Mouse (Mus musculus) limb, embryonic 12.5 days (tissue): ENCODE measurements around the gene 1500009L16Rik. TPM values are rescaled to one million over a fixed set of nuclear protein-coding genes. Genes with fewer than 3 reads are reported as not detected.
A peak's percentile ranks its signal among the peaks of the same experiment; 100 is the strongest.

Source experiments
- ATAC-seq: fragments of 200-750 bp; cut with Nextera tagmentation; 2 replicates; pipeline ENCODE4 v1.8.0; 2017; ENCODE audit warnings: low read depth, moderate TSS enrichment; ENCODE audit not compliant: insufficient number of reproducible peaks, insufficient read depth, low FRiP score, low TSS enrichment
- H3K27ac ChIP-seq: fragments of 300-500 bp; sonication (generic); 2 replicates; pipeline ENCODE4 v1.5.1; 2016; ENCODE audit warnings: mild to moderate bottlenecking, moderate library complexity
- H3K27me3 ChIP-seq: fragments of 300-500 bp; sonication (generic); 2 replicates; pipeline ENCODE4 v1.6.1; 2016; ENCODE audit warnings: mild to moderate bottlenecking, moderate library complexity
- H3K36me3 ChIP-seq: fragments of 300-500 bp; sonication (generic); 2 replicates; pipeline ENCODE4 v1.6.1; 2016; ENCODE audit warnings: mild to moderate bottlenecking, moderate library complexity
- H3K4me1 ChIP-seq: fragments of 300-500 bp; sonication (generic); replicated peaks from 2 replicates; pipeline ENCODE4 v1.6.1; 2016
- H3K4me2 ChIP-seq: fragments of 300-500 bp; sonication (generic); 2 replicates; pipeline ENCODE4 v1.6.1; 2016; ENCODE audit warnings: mild to moderate bottlenecking, moderate library complexity
- H3K4me3 ChIP-seq: fragments of 300-500 bp; sonication (generic); replicated peaks from 2 replicates; pipeline ENCODE4 v1.5.1; 2016; ENCODE audit warnings: mild to moderate bottlenecking
- H3K9ac ChIP-seq: fragments of 300-500 bp; sonication (generic); replicated peaks from 2 replicates; pipeline ENCODE4 v1.6.1; 2016; ENCODE audit warnings: mild to moderate bottlenecking, moderate library complexity
- H3K9me3 ChIP-seq: fragments of 300-500 bp; sonication (generic); 2 replicates; pipeline ENCODE4 v1.6.1; 2016; ENCODE audit warnings: mild to moderate bottlenecking, moderate library complexity
- WGBS: fragments of 180-500 bp; shearing (Covaris S2); methylation state at CpG from one replicate; pipeline ENCODE4 v1.1.7; 2016; 5-methylcytosine and 5-hydroxymethylcytosine counted together
- polyA plus RNA-seq: library from polyadenylated mRNA; unstranded; fragments of >200 nt; fragmentation: Nextera tagmentation; extraction: Ambion mirVana; gene quantifications from 2 replicates; pipeline ENCODE4 v1.2.1, GENCODE M21; 2016

The 1500009L16Rik gene
- polyA plus RNA-seq, 1 experiment from 2014 or later = 43.9 TPM

- Histone ChIP-seq H3K4me1 (peaks cover 45% of the 10 kb centered on the region), H3K27ac (peak overlapping the region; percentile 88)
- no peak for ATAC-seq
These were observed 81.4 kb downstream of the 1500009L16Rik start for GRCm38 (mm10) chr10:83804021-83804420.

GRCm38 (mm10) chr10:83805201-83805718 is 82.6 kb downstream of the 1500009L16Rik start:
- Histone ChIP-seq H3K27me3 (no peaks in the 10 kb centered on the region), H3K4me2 (peak overlapping the region; percentile 33), H3K27ac (peak overlapping the region; percentile 88), H3K4me1 (peaks cover 49% of the 10 kb centered on the region), H3K9me3 (no peaks in the 10 kb centered on the region), H3K36me3 (no peaks in the 10 kb centered on the region), H3K4me3 (no peak overlapping the region), H3K9ac (no peak overlapping the region)
- peak; percentile 89 for ATAC-seq
- WGBS = 22% methylated on average over 11 of the region's 11 CpGs

More at GRCm38 (mm10) chr10:83804021-83804420, 81.4 kb downstream of the 1500009L16Rik start:
- Histone ChIP-seq H3K36me3 (no peaks in the 10 kb centered on the region), H3K9ac (no peak overlapping the region), H3K4me2 (no peak overlapping the region), H3K27me3 (no peaks in the 10 kb centered on the region), H3K9me3 (no peaks in the 10 kb centered on the region), H3K4me3 (no peak overlapping the region)
- WGBS = 56% methylated on average over 6 of the region's 6 CpGs

GRCm38 (mm10) chr10:83807251-83807650 is 84.6 kb downstream of the 1500009L16Rik start:
- Histone ChIP-seq H3K36me3 (no peaks in the 10 kb centered on the region), H3K9me3 (no peaks in the 10 kb centered on the region), H3K27ac (peak overlapping the region; percentile 50; the same call in 1 of the 2 replicates), H3K9ac (no peak overlapping the region), H3K27me3 (no peaks in the 10 kb centered on the region), H3K4me3 (no peak overlapping the region), H3K4me2 (no peak overlapping the region), H3K4me1 (peaks cover 49% of the 10 kb centered on the region)
- ATAC-seq = no peak
- WGBS = 84% methylated on average over 8 of the region's 8 CpGs

Other genes with a start within 250 kb of the 1500009L16Rik start
- 2.1 TPM in 2 replicates for gene Aldh1l2, start 188.7 kb upstream of the 1500009L16Rik start, polyA plus RNA-seq
- 37.3 and 39.1 TPM in 2 replicates for gene Washc4, start 179.1 kb upstream of the 1500009L16Rik start, polyA plus RNA-seq
- 69.7 and 74.0 TPM in 2 replicates for gene Appl2, start 74.1 kb upstream of the 1500009L16Rik start, polyA plus RNA-seq